Mouse (Mus musculus): ENCODE results near the gene Prdx6b.

GRCm38 (mm10) chr2:80268053-80268452, 24.2 kb upstream of the Prdx6b start:
- TF ChIP-seq CTCF (IDR thresholded peaks at IDR 0.05; ENCODE audit: low read depth, low read length), result no peak
- no peak for TF ChIP-seq POLR2A (IDR thresholded peaks at IDR 0.05; ENCODE audit: insufficient read depth, low read length)
